Mouse (Mus musculus) forebrain, embryonic 16.5 days (tissue): ENCODE measurements around the gene Crtam. TPM values are rescaled to one million over a fixed set of nuclear protein-coding genes. Genes with fewer than 3 reads are reported as not detected.

Experiments used
- ATAC-seq: fragments of 200-750 bp; cut with Nextera tagmentation; 2 replicates; pipeline ENCODE4 v1.8.0; 2017; ENCODE audit warnings: mild to moderate bottlenecking, moderate library complexity
- H3K27ac ChIP-seq: fragments of 300-500 bp; sonication (generic); 2 replicates; pipeline ENCODE4 v1.5.1; 2014; ENCODE audit warnings: low read length, control low read depth
- H3K27me3 ChIP-seq: fragments of 300-500 bp; sonication (generic); replicated peaks from 2 replicates; pipeline ENCODE4 v1.6.1; 2014; ENCODE audit warnings: low read length; ENCODE audit not compliant: control insufficient read depth, insufficient read depth
- H3K36me3 ChIP-seq: fragments of 300-500 bp; sonication (generic); 2 replicates; pipeline ENCODE4 v1.6.1; 2014; ENCODE audit not compliant: control insufficient read depth, insufficient read depth
- H3K4me1 ChIP-seq: fragments of 300-500 bp; sonication (generic); replicated peaks from 2 replicates; pipeline ENCODE4 v1.6.1; 2014; ENCODE audit warnings: low read length; ENCODE audit not compliant: control insufficient read depth, insufficient read depth
- H3K4me2 ChIP-seq: fragments of 300-500 bp; sonication (generic); 2 replicates; pipeline ENCODE4 v1.6.1; 2014; ENCODE audit warnings: mild to moderate bottlenecking, low read length, control low read depth
- H3K4me3 ChIP-seq: fragments of 300-500 bp; sonication (generic); replicated peaks from 2 replicates; pipeline ENCODE4 v1.5.1; 2014; ENCODE audit warnings: mild to moderate bottlenecking, low read length, control low read depth
- H3K9ac ChIP-seq: fragments of 300-500 bp; sonication (generic); replicated peaks from 2 replicates; pipeline ENCODE4 v1.6.1; 2014; ENCODE audit warnings: low read depth, low read length, control low read depth
- H3K9me3 ChIP-seq: fragments of 300-500 bp; sonication (generic); 2 replicates; pipeline ENCODE4 v1.6.1; 2016; ENCODE audit warnings: low read length; ENCODE audit not compliant: control insufficient read depth
- WGBS: fragments of 180-500 bp; shearing (Covaris S2); extraction: QIAGEN DNeasy Blood & Tissue Kit; methylation state at CpG from one replicate; pipeline ENCODE4 v1.1.7; 2014; 5-methylcytosine and 5-hydroxymethylcytosine counted together
- polyA plus RNA-seq: library from polyadenylated mRNA; unstranded; fragments of >200 nt; fragmentation: Nextera tagmentation; extraction: Ambion mirVana; gene quantifications from 2 replicates; pipeline ENCODE4 v1.2.1, GENCODE M21; 2015

The Crtam gene
- polyA plus RNA-seq, result 0.17 TPM in 1 of 2 replicates, not detected in the other

GRCm38 (mm10) chr9:41004415-41004814 is at the start of gene Crtam:
Gene Crtam, minus strand, starts transcription at chr9:41004628.
- H3K36me3 ChIP-seq, result no peaks in the 10 kb centered on the region
- 83% methylated on average over 4 of the region's 4 CpGs for WGBS
- no peak within 1 kb of the TSS for H3K4me3 ChIP-seq
- no peak within 1 kb of the TSS for H3K27ac ChIP-seq
- H3K27me3 ChIP-seq, result no peaks in the 10 kb centered on the region
- H3K4me2 ChIP-seq, result no peak within 1 kb of the TSS
- no peaks in the 10 kb centered on the region for H3K9me3 ChIP-seq
- H3K4me1 ChIP-seq, result peaks cover 5% of the 10 kb centered on the region; the same call in 1 of the 2 replicates
- H3K9ac ChIP-seq, result no peak within 1 kb of the TSS
- no peak for ATAC-seq

- WGBS, result 79% methylated on average over 9 of the region's 9 CpGs
- Histone ChIP-seq H3K4me3 (no peak overlapping the region), H3K27ac (no peak overlapping the region), H3K27me3 (no peaks in the 10 kb centered on the region), H3K36me3 (no peaks in the 10 kb centered on the region), H3K4me2 (no peak overlapping the region), H3K9ac (no peak overlapping the region), H3K9me3 (no peaks in the 10 kb centered on the region), H3K4me1 (peaks cover 8% of the 10 kb centered on the region)
- ATAC-seq, result peak; percentile 64; the same call in 1 of the 2 replicates
Observed at GRCm38 (mm10) chr9:41054166-41054565, 49.7 kb upstream of the Crtam start.

- Histone ChIP-seq H3K9ac (no peak overlapping the region), H3K4me3 (no peak overlapping the region), H3K27me3 (no peaks in the 10 kb centered on the region), H3K9me3 (no peaks in the 10 kb centered on the region), H3K4me1 (peaks cover 8% of the 10 kb centered on the region), H3K27ac (no peak overlapping the region), H3K36me3 (no peaks in the 10 kb centered on the region), H3K4me2 (no peak overlapping the region)
- WGBS, result 45% methylated on average over 4 of the region's 4 CpGs
- no peak for ATAC-seq
Observed at GRCm38 (mm10) chr9:41053478-41053877, 49.0 kb upstream of the Crtam start.

GRCm38 (mm10) chr9:41051080-41051932 is 46.9 kb upstream of the Crtam start:
- Histone ChIP-seq H3K27me3 (no peaks in the 10 kb centered on the region), H3K36me3 (no peaks in the 10 kb centered on the region), H3K4me2 (no peak overlapping the region), H3K4me1 (peaks cover 8% of the 10 kb centered on the region), H3K4me3 (no peak overlapping the region), H3K9me3 (no peaks in the 10 kb centered on the region), H3K9ac (no peak overlapping the region), H3K27ac (peak overlapping the region; percentile 39)
- WGBS, result 56% methylated on average over 11 of the region's 11 CpGs
- peak; percentile 25; the same call in 1 of the 2 replicates for ATAC-seq

- Histone ChIP-seq H3K4me3 (no peak overlapping the region), H3K27me3 (no peaks in the 10 kb centered on the region), H3K9ac (no peak overlapping the region), H3K27ac (peak overlapping the region; percentile 39), H3K4me2 (no peak overlapping the region), H3K36me3 (no peaks in the 10 kb centered on the region), H3K9me3 (no peaks in the 10 kb centered on the region), H3K4me1 (peaks cover 8% of the 10 kb centered on the region)
- WGBS, result 76% methylated on average over 12 of the region's 12 CpGs
- ATAC-seq, result no peak
Observed at GRCm38 (mm10) chr9:41050331-41051079, 46.1 kb upstream of the Crtam start.

GRCm38 (mm10) chr9:41049282-41049681 is 44.9 kb upstream of the Crtam start:
- H3K9me3 ChIP-seq, result no peaks in the 10 kb centered on the region
- WGBS, result 88% methylated on average over 7 of the region's 7 CpGs
- no peak overlapping the region for H3K4me3 ChIP-seq
- no peak overlapping the region for H3K9ac ChIP-seq
- H3K4me1 ChIP-seq, result peaks cover 8% of the 10 kb centered on the region
- no peaks in the 10 kb centered on the region for H3K36me3 ChIP-seq
- ATAC-seq, result no peak
- no peak overlapping the region for H3K4me2 ChIP-seq
- H3K27me3 ChIP-seq, result no peaks in the 10 kb centered on the region
- H3K27ac ChIP-seq, result no peak overlapping the region

- Histone ChIP-seq H3K9ac (no peak overlapping the region), H3K4me1 (peaks cover 8% of the 10 kb centered on the region), H3K4me3 (no peak overlapping the region), H3K36me3 (no peaks in the 10 kb centered on the region), H3K9me3 (no peaks in the 10 kb centered on the region), H3K27me3 (no peaks in the 10 kb centered on the region), H3K4me2 (no peak overlapping the region), H3K27ac (no peak overlapping the region)
- ATAC-seq, result no peak
- 80% methylated on average over 3 of the region's 3 CpGs for WGBS
Observed at GRCm38 (mm10) chr9:41048820-41049219, 44.4 kb upstream of the Crtam start.

- Histone ChIP-seq H3K27me3 (no peaks in the 10 kb centered on the region), H3K36me3 (no peaks in the 10 kb centered on the region), H3K4me1 (peaks cover 7% of the 10 kb centered on the region), H3K9ac (no peak overlapping the region), H3K4me2 (no peak overlapping the region), H3K27ac (no peak overlapping the region), H3K4me3 (no peak overlapping the region), H3K9me3 (no peaks in the 10 kb centered on the region)
- 95% methylated on average over 7 of the region's 7 CpGs for WGBS
- no peak for ATAC-seq
Observed at GRCm38 (mm10) chr9:41048216-41048615, 43.8 kb upstream of the Crtam start.

- Histone ChIP-seq H3K27ac (no peak overlapping the region), H3K4me2 (no peak overlapping the region), H3K27me3 (no peaks in the 10 kb centered on the region), H3K36me3 (no peaks in the 10 kb centered on the region), H3K9ac (no peak overlapping the region), H3K9me3 (no peaks in the 10 kb centered on the region), H3K4me3 (no peak overlapping the region), H3K4me1 (peaks cover 3% of the 10 kb centered on the region; the same call in 1 of the 2 replicates)
- WGBS, result 92% methylated on average over 2 of the region's 2 CpGs
- no peak for ATAC-seq
Observed at GRCm38 (mm10) chr9:41047654-41048053, 43.2 kb upstream of the Crtam start.
